Comparison of ENCODE assay signal across 19 mouse cellular contexts in the genomic region with DNA sequence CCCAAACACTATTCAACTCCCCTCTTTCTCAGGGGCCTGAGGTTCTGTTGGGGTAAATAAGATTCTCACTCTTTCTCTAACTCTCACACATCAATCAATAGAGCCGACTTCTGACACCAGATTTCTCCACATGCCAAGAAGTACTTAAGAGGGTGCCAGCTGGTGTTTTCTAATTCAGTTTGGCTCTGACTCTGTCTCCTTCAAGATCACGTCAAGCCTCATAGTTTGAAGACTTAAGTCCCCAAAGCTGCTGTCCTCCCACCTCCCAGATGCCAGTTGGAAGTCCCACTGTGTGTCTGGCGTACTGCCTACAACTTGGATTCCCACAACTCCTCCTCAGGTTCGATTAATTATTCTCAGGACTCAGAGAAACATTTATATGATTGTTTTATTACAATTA. TPM values are rescaled to one million over a fixed set of nuclear protein-coding genes. Genes with fewer than 3 reads are reported as not detected.
DNase-seq lines count a peak whose midpoint lies in the region; ATAC-seq lines count a peak whose summit lies in the region.
"Had no signal": no experiment of that assay in that cellular context is flagged by ENCODE, and none has a peak within 500 bp of the region (broad histone marks: within the 10 kb centered on the region; RNA-seq: fewer than 3 reads in every experiment).

No protein-coding gene starts in this region.

- 43% methylated on average over 4 of the region's 4 CpGs for WGBS in forebrain, embryonic 15.5 days
- 68% methylated on average over 4 of the region's 4 CpGs for WGBS in forebrain, embryonic 12.5 days

- intact Hi-C loops in left cerebral cortex, postnatal 4 days (cut with DNase I): loop anchor here (10.0 kb wide), 1 partner anchor 335 kb away; a partner anchor contains a TSS

- peak overlapping the region; percentile 7; the same call in 1 of the 2 replicates for H3K27ac ChIP-seq in forebrain, embryonic 15.5 days (replicated peaks)
- no peak overlapping the region for H3K27ac ChIP-seq in forebrain, embryonic 12.5 days
- H3K27ac ChIP-seq: hindbrain, embryonic 15.5 days; neural tube, embryonic 13.5 days had no signal

- H3K9me3 ChIP-seq in forebrain, embryonic 15.5 days: no peaks in the 10 kb centered on the region
- no peaks in the 10 kb centered on the region for H3K9me3 ChIP-seq in forebrain, embryonic 12.5 days
- H3K9me3 ChIP-seq: hindbrain, embryonic 15.5 days; neural tube, embryonic 13.5 days had no signal

- H3K27me3 ChIP-seq in forebrain, embryonic 15.5 days: no peaks in the 10 kb centered on the region
- no peaks in the 10 kb centered on the region for H3K27me3 ChIP-seq in forebrain, embryonic 12.5 days
- H3K27me3 ChIP-seq: hindbrain, embryonic 15.5 days; neural tube, embryonic 13.5 days had no signal

- H3K9ac ChIP-seq in forebrain, embryonic 15.5 days (replicated peaks): no peak overlapping the region
- H3K9ac ChIP-seq in forebrain, embryonic 12.5 days: no peak overlapping the region
- H3K9ac ChIP-seq: hindbrain, embryonic 15.5 days; neural tube, embryonic 13.5 days had no signal

- peak; percentile 56 for DNase-seq in left cerebral cortex, postnatal 4 days
- DNase-seq in left cerebral cortex, adult 11 months (ENCODE audit: low spot score): no peak
- peak; percentile 28 for DNase-seq in brain, embryonic 18.5 days (ENCODE audit: low read depth, low spot score)
- peak; percentile 42 for DNase-seq in layer of hippocampus, adult 9-11 months
- no peak for DNase-seq in liver
- DNase-seq: adrenal gland, postnatal 14 days; B cell, adult 2 months; cerebellum, adult 9-10 months; gastrocnemius, postnatal 36 days; heart, postnatal 14 days; kidney, adult 8-10 months; kidney, postnatal 36 days; lung, adult 18-20 months; thymus, postnatal 4 days had no signal

- H3K36me3 ChIP-seq in forebrain, embryonic 15.5 days: no peaks in the 10 kb centered on the region
- H3K36me3 ChIP-seq in forebrain, embryonic 12.5 days (replicated peaks): no peaks in the 10 kb centered on the region
- H3K36me3 ChIP-seq: hindbrain, embryonic 15.5 days; neural tube, embryonic 13.5 days had no signal

- 0 out of 2 replicates have a peak, but pooled peaks have one; percentile 41 for ATAC-seq in forebrain, embryonic 15.5 days (replicated peaks)
- ATAC-seq in forebrain, embryonic 12.5 days (ENCODE audit: low FRiP score): no peak

- H3K4me1 ChIP-seq in forebrain, embryonic 15.5 days: peaks cover 9% of the 10 kb centered on the region; the same call in 1 of the 2 replicates
- no peaks in the 10 kb centered on the region for H3K4me1 ChIP-seq in forebrain, embryonic 12.5 days
- H3K4me1 ChIP-seq: hindbrain, embryonic 15.5 days; neural tube, embryonic 13.5 days had no signal

- H3K4me2 ChIP-seq in forebrain, embryonic 15.5 days (replicated peaks): no peak overlapping the region
- no peak overlapping the region for H3K4me2 ChIP-seq in forebrain, embryonic 12.5 days
- H3K4me2 ChIP-seq: heart, embryonic 11.5 days; hindbrain, embryonic 15.5 days; neural tube, embryonic 13.5 days had no signal

- no peak overlapping the region for H3K4me3 ChIP-seq in forebrain, embryonic 15.5 days
- no peak overlapping the region for H3K4me3 ChIP-seq in forebrain, embryonic 12.5 days (replicated peaks)
- H3K4me3 ChIP-seq: hindbrain, embryonic 15.5 days; neural tube, embryonic 13.5 days had no signal

RNA-seq across cellular contexts. Expression of a gene that starts 54.6 kb away (rescaled TPM):
- 68.9 and 70.3 TPM in 2 replicates for polyA plus RNA-seq in forebrain, embryonic 15.5 days (2015; fragmentation: Nextera tagmentation; extraction: Ambion mirVana)
- polyA plus RNA-seq in forebrain, embryonic 12.5 days (2016; fragmentation: Nextera tagmentation; extraction: Ambion mirVana): 65.4 and 69.9 TPM in 2 replicates
- total RNA-seq in left cerebral cortex, postnatal 4 days (2021): 10 to 100 TPM; 73.3 to 79.7 TPM

Comparison
In these comparisons a context has a peak if more than half of its experiments do, and no peak if none do; other contexts are left out.
1. DNase-seq: peak in left cerebral cortex, postnatal 4 days (single experiment), brain, embryonic 18.5 days (single experiment) and layer of hippocampus, adult 9-11 months (single experiment); none in left cerebral cortex, adult 11 months (single experiment) and liver (single experiment).